Mouse (Mus musculus) CH12.LX (cell line): ENCODE results near the gene Gm47996. TPM values are rescaled to one million over a fixed set of nuclear protein-coding genes. Genes with fewer than 3 reads are reported as not detected.
A peak's percentile ranks its signal among the peaks of the same experiment; 100 is the strongest.

ENCODE experiments used
- DNase-seq: peaks from one replicate; pipeline ENCODE4 v3.0.0-alpha.2; 2013; ENCODE audit errors: extremely low read depth
- H3K27ac ChIP-seq: 2 replicates; pipeline ENCODE4 v1.5.1; 2012; ENCODE audit warnings: low read depth, mild to moderate bottlenecking, control low read depth, moderate library complexity; ENCODE audit not compliant: insufficient read depth
- H3K27me3 ChIP-seq: replicated peaks from 2 replicates; pipeline ENCODE3; 2012; ENCODE audit warnings: inconsistent platforms
- H3K36me3 ChIP-seq, 2 experiments: replicated peaks in 1 of 2; 2 replicates each; pipeline versions ENCODE3 to v1.6.1; 2012; ENCODE audit warnings: inconsistent platforms in 1 of 2, low read length in 1 of 2, mild to moderate bottlenecking in 1 of 2, mixed read lengths in 1 of 2, moderate library complexity in 1 of 2; ENCODE audit not compliant: control insufficient read depth in 1 of 2, insufficient read depth in 1 of 2
- H3K4me1 ChIP-seq, 2 experiments: 2 replicates each; pipeline ENCODE4 v1.6.1; 2012; ENCODE audit warnings: inconsistent platforms in 1 of 2, moderate library complexity in 1 of 2; ENCODE audit not compliant: insufficient read depth in 2 of 2, control insufficient read depth in 1 of 2
- H3K4me2 ChIP-seq: 2 replicates; pipeline ENCODE4 v1.6.1; 2012; ENCODE audit warnings: low read depth, mild to moderate bottlenecking, control low read depth; ENCODE audit not compliant: poor library complexity, insufficient read depth, severe bottlenecking
- H3K4me3 ChIP-seq, 3 experiments: fragments of 150-350 bp in 1 of 3; sonication (generic) in 1 of 3; replicated peaks in 1 of 3; 2 replicates each; pipeline versions ENCODE3 to v1.5.1; 2011 to 2012; ENCODE audit warnings: low read depth in 2 of 3, low read length in 2 of 3, mild to moderate bottlenecking in 2 of 3, moderate library complexity in 2 of 3, control low read depth in 1 of 3, improper control_type of control experiment in 1 of 3, inconsistent platforms in 1 of 3, mixed read lengths in 1 of 3; ENCODE audit not compliant: poor library complexity in 1 of 3
- H3K79me2 ChIP-seq: replicated peaks from 2 replicates; pipeline ENCODE4 v1.6.1; 2012; ENCODE audit warnings: mild to moderate bottlenecking, moderate library complexity; ENCODE audit not compliant: control insufficient read depth, poor library complexity, insufficient read depth, severe bottlenecking; ENCODE audit errors: extremely low read depth
- H3K9ac ChIP-seq: 2 replicates; pipeline ENCODE4 v1.6.1; 2012; ENCODE audit warnings: low read depth, mild to moderate bottlenecking, control low read depth, moderate library complexity; ENCODE audit not compliant: insufficient read depth
- H3K9me3 ChIP-seq: replicated peaks from 2 replicates; pipeline ENCODE3; 2012; ENCODE audit warnings: low read length, inconsistent platforms, mixed read lengths
- CHD1 ChIP-seq: IDR thresholded peaks from 2 replicates; pipeline ENCODE4 v1.6.1; 2012; ENCODE audit warnings: low read depth, low read length, improper control_type of control experiment, inconsistent platforms
- CHD2 ChIP-seq: IDR thresholded peaks from 2 replicates; pipeline ENCODE4 v1.6.1; 2011; ENCODE audit warnings: low read length, improper control_type of control experiment
- EP300 ChIP-seq: IDR thresholded peaks from 2 replicates; pipeline ENCODE4 v1.6.1; 2011; ENCODE audit warnings: low read length, improper control_type of control experiment
- ETS1 ChIP-seq: conservative IDR thresholded peaks from 2 replicates; pipeline ENCODE4 v1.6.1; 2012; ENCODE audit warnings: low read depth, mild to moderate bottlenecking, inconsistent platforms, low read length, improper control_type of control experiment, moderate library complexity
- IRF4 ChIP-seq: IDR thresholded peaks from 2 replicates; pipeline ENCODE4 v1.6.1; 2014; ENCODE audit warnings: low read depth, mild to moderate bottlenecking, inconsistent platforms, low read length, improper control_type of control experiment
- JUND ChIP-seq: conservative IDR thresholded peaks from 2 replicates; pipeline ENCODE4 v1.6.1; 2011; ENCODE audit warnings: low read depth, low read length, improper control_type of control experiment
- MAFK ChIP-seq: IDR thresholded peaks from 2 replicates; pipeline ENCODE4 v1.6.1; 2011; ENCODE audit warnings: low read length, improper control_type of control experiment; ENCODE audit not compliant: insufficient replicate concordance
- MAX ChIP-seq: IDR thresholded peaks from 2 replicates; pipeline ENCODE4 v1.6.1; 2011; ENCODE audit warnings: low read length, improper control_type of control experiment
- MAZ ChIP-seq: IDR thresholded peaks from 2 replicates; pipeline ENCODE4 v1.6.1; 2012; ENCODE audit warnings: low read depth, mild to moderate bottlenecking, inconsistent platforms, low read length, improper control_type of control experiment, moderate library complexity
- MEF2A ChIP-seq: IDR thresholded peaks from 2 replicates; pipeline ENCODE4 v1.6.1; 2014; ENCODE audit warnings: low read depth, mild to moderate bottlenecking, inconsistent platforms, low read length, improper control_type of control experiment, borderline replicate concordance
- MXI1 ChIP-seq: IDR thresholded peaks from 2 replicates; pipeline ENCODE4 v1.6.1; 2011; ENCODE audit warnings: mild to moderate bottlenecking, low read depth, low read length, improper control_type of control experiment
- MYC ChIP-seq: IDR thresholded peaks from 2 replicates; pipeline ENCODE4 v1.6.1; 2011; ENCODE audit warnings: low read depth, mild to moderate bottlenecking, improper control_type of control experiment, low read length
- NRF1 ChIP-seq: IDR thresholded peaks from 2 replicates; pipeline ENCODE4 v1.6.1; 2014; ENCODE audit warnings: low read depth, mild to moderate bottlenecking, inconsistent platforms, low read length, improper control_type of control experiment, moderate library complexity
- PAX5 ChIP-seq: IDR thresholded peaks from 2 replicates; pipeline ENCODE4 v1.6.1; 2012; ENCODE audit warnings: low read length, inconsistent platforms, mixed read lengths
- POLR2A ChIP-seq: IDR thresholded peaks from 2 replicates; pipeline ENCODE4 v1.6.1; 2011; ENCODE audit warnings: low read depth, mild to moderate bottlenecking, improper control_type of control experiment, low read length
- POLR2AphosphoS2 ChIP-seq: IDR thresholded peaks from 2 replicates; pipeline ENCODE4 v1.6.1; 2011; ENCODE audit warnings: low read depth, low read length, improper control_type of control experiment
- UBTF ChIP-seq: IDR thresholded peaks from 2 replicates; pipeline ENCODE4 v1.6.1; 2012; ENCODE audit warnings: low read depth, mild to moderate bottlenecking, inconsistent platforms, low read length, improper control_type of control experiment, moderate library complexity
- USF2 ChIP-seq: conservative IDR thresholded peaks from 2 replicates; pipeline ENCODE4 v1.6.1; 2011; ENCODE audit warnings: low read depth, low read length, improper control_type of control experiment
- ZKSCAN1 ChIP-seq: IDR thresholded peaks from 2 replicates; pipeline ENCODE4 v1.6.1; 2012; ENCODE audit warnings: low read depth, inconsistent platforms, low read length, improper control_type of control experiment, borderline replicate concordance
- ZNF384 ChIP-seq: IDR thresholded peaks from 2 replicates; pipeline ENCODE4 v1.6.1; 2012; ENCODE audit warnings: low read depth, low read length, improper control_type of control experiment, inconsistent platforms
- dilution Hi-C: fragments of 300-500 bp; cut with MboI; formaldehyde crosslinking; loops from 2 replicates; pipeline ENCODE4 v1.14.3; 2020; ENCODE audit warnings: low sequenced_read_pairs; ENCODE audit not compliant: extremely low pct_unique_long_range_greater_than_20kb, extremely low pct_ligation_motif_present
- in situ Hi-C: fragments of 300-500 bp; cut with MboI; formaldehyde crosslinking; loops from 3 replicates; pipeline ENCODE4 v1.14.3; 2019; ENCODE audit warnings: low sequenced_read_pairs, low pct_ligation_motif_present, low pct_unique_long_range_greater_than_20kb, mixed read lengths
- polyA plus RNA-seq: library from polyadenylated mRNA; unstranded; fragments of >175 nt; gene quantifications from 2 replicates; pipeline ENCODE4 v1.2.1, GENCODE M21; 2012; ENCODE audit warnings: low read depth; ENCODE audit not compliant: insufficient read length
- total RNA-seq, 2 experiments: library from RNA; depleted of rRNA; stranded (reverse); fragments of 300-350 nt in 1 of 2; fragments of >200 nt in 1 of 2; gene quantifications; 2 replicates each; pipeline ENCODE4 v1.2.3; 2012 to 2014

The Gm47996 gene
- total and polyA plus RNA-seq, 3 experiments = not detected

DNA sequence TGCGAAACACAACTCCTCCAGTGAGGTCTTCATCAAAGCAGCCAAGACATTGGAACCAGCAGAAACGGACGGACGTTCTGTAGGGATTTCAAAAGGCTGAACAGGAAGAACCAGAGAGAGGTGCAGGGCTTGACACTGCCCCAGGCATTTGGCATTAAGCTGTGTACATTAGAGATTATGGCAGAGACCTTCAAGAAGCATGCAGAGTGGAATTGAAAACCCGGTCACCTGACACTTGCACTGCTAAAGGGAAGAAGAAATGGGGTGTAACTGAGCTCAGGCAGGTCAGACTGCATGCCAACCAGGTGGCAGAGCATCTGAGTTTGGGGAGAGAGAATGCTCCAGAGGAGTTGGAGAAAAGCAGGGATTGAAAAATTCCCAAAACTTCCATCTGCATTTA, 45.5 kb downstream of the Gm47996 start:
- Histone ChIP-seq H3K27me3 (no peaks in the 10 kb centered on the region), H3K4me1 (peaks cover 9 to 56% of the 10 kb centered on the region in 2 experiments), H3K9me3 (no peaks in the 10 kb centered on the region), H3K79me2 (no peaks in the 10 kb centered on the region), H3K27ac (no peak overlapping the region), H3K4me2 (no peak overlapping the region), H3K9ac (no peak overlapping the region), H3K36me3 (no peaks in the 10 kb centered on the region), H3K4me3 (no peak overlapping the region)
- no peak for TF ChIP-seq MXI1
- TF ChIP-seq CHD2 = no peak
- TF ChIP-seq MEF2A = no peak
- TF ChIP-seq USF2 = no peak
- no peak for TF ChIP-seq MAZ
- TF ChIP-seq NRF1 = no peak
- no peak for TF ChIP-seq ETS1
- no peak for TF ChIP-seq ZNF384
- TF ChIP-seq MAX = no peak
- no peak for TF ChIP-seq EP300
- no peak for TF ChIP-seq IRF4
- no peak for TF ChIP-seq MAFK
- no peak for TF ChIP-seq POLR2A
- TF ChIP-seq PAX5 = no peak
- no peak for TF ChIP-seq UBTF
- DNase-seq = no peak
- dilution Hi-C loops (no loop called here), in situ Hi-C loops (loop anchor here (10.0 kb wide), 1 partner anchor 151 kb away; no protein-coding TSS in a partner anchor)

DNA sequence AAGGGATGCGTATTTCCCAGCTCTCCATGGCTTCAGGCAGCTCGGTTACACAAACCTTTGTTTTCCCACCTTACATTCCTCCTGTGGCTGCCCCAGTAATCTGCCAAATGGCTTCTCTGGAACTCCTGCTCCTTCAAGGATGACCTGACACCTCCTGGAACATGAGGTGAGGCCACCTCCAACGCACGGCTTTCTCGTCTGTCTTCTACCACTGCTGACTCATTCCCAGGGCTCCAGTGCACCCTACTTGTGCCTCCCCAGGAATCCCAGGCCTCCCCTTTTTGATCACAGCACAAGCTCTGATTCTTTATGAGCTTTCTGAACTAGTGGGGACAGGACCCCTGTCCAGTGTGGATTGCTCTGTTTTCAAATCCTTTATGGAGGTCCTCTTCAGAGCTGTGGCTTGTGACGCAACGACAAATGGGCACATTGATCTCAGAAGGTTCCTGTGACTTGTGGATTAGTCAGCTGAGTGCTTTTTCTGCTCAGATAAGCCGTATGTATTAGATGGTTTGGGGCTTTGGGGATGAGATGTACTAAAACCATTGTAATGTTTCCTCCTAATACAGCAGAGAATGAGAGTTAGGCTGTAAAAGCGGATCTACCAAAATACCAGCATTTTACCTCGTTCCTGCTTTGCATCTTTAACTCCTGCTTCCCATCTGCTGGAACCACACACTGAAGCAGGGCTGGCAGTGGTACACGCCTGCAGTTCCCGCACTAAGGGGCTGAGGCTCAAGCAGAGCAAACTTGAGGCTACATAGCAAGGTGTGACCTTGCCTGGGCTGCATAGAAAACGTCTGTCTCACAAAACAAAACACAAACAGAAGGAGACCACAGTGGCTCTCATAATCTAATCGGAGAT, 48.4 kb downstream of the Gm47996 start:
- DNase-seq = no peak
- H3K79me2 ChIP-seq = no peaks in the 10 kb centered on the region
- H3K27ac ChIP-seq = no peak overlapping the region
- peaks cover 6 to 28% of the 10 kb centered on the region in 2 experiments for H3K4me1 ChIP-seq
- in situ Hi-C loops = loop anchor here (10.0 kb wide), 1 partner anchor 154 kb away; no protein-coding TSS in a partner anchor
- peak overlapping the region; percentile 82; the same call in 1 of the 2 replicates for H3K4me2 ChIP-seq
- dilution Hi-C loops = no loop called here
- no peaks in the 10 kb centered on the region for H3K27me3 ChIP-seq
- no peak overlapping the region for H3K4me3 ChIP-seq
- no peaks in the 10 kb centered on the region for H3K36me3 ChIP-seq
- H3K9ac ChIP-seq = no peak overlapping the region
- no peaks in the 10 kb centered on the region for H3K9me3 ChIP-seq
- TF ChIP-seq ETS1 (no peak), CHD2 (no peak), ZNF384 (no peak), JUND (no peak), NRF1 (no peak), ZKSCAN1 (no peak), POLR2AphosphoS2 (no peak), MYC (no peak), CHD1 (no peak)
